Mouse (Mus musculus) CD4-positive, CD25-positive, alpha-beta regulatory T cell, adult 2 months (primary cell): Measurements from ENCODE around the gene Gm5726.
"Not testable (repeated sequence)": the region's sequence is repeated elsewhere in the genome, so short reads cannot be mapped to it uniquely, and the experiment has no call there.

Source experiments
- DNase-seq: peaks from one replicate; pipeline ENCODE4 v3.0.0-alpha.2; 2012; ENCODE audit warnings: low read depth, low spot score

The Gm5726 gene

GRCm38 (mm10) chr7:20545657-20546056, at the start of gene Gm5726:
Gene Gm5726 (minus strand): TSS chr7:20545757.
- not testable (repeated sequence) for DNase-seq

GRCm38 (mm10) chr7:20576141-20576540, 30.6 kb upstream of the Gm5726 start, which contains the start of gene Gm4141:
Gene Gm4141 (minus strand): TSS chr7:20576241.
- not testable (repeated sequence) for DNase-seq

- not testable (repeated sequence) for DNase-seq
Measured at GRCm38 (mm10) chr7:20533537-20533936, 12.0 kb downstream of the Gm5726 start, which contains the start of gene Vmn1r104. Gene Vmn1r104 (plus strand): TSS chr7:20533837.

- DNase-seq: not testable (repeated sequence)
Measured at GRCm38 (mm10) chr7:20510434-20510833, 35.1 kb downstream of the Gm5726 start, which contains the start of gene Vmn1r103. Gene Vmn1r103 (minus strand): TSS chr7:20510534.
